Mouse (Mus musculus) left cerebral cortex, adult 2 months (tissue): Measurements from ENCODE around the gene Lrrc10b. TPM values are rescaled to one million over a fixed set of nuclear protein-coding genes. Genes with fewer than 3 reads are reported as not detected.

Experiments used
- DNase-seq, 2 experiments: peaks; one replicate each; pipeline ENCODE4 v3.0.0; 2021 to 2022; ENCODE audit warnings: low spot score in 2 of 2, mixed read lengths in 1 of 2; ENCODE audit errors: extremely low spot score in 1 of 2
- H3K27ac ChIP-seq: fragments of 200-600 bp; 2 replicates; pipeline ENCODE4 v1.8.1; 2022
- H3K4me3 ChIP-seq: fragments of 200-600 bp; 2 replicates; pipeline ENCODE4 v1.8.1; 2022
- CTCF ChIP-seq: fragments of 200-600 bp; IDR thresholded peaks from 2 replicates; pipeline ENCODE4 v1.8.1; 2022; ENCODE audit warnings: antibody characterized with exemption, mild to moderate bottlenecking, moderate library complexity
- intact Hi-C: fragments of 180-260 bp; cut with DNase I; formaldehyde crosslinking; loops from one replicate; pipeline ENCODE4 v1.15.1; 2025
- total RNA-seq, 2 experiments: library from RNA; stranded (reverse); gene quantifications; 2 replicates each; pipeline ENCODE4 v1.2.3; 2021

Lrrc10b gene
- total RNA-seq, 2 experiments from 2014 or later = 6.9 to 15.8 TPM

GRCm38 (mm10) chr19:10421986-10422976 lies 35.0 kb downstream of the Lrrc10b start:
- TF ChIP-seq CTCF = no peak
- intact Hi-C loops = no loop called here
- Histone ChIP-seq H3K4me3 (no peak overlapping the region), H3K27ac (no peak overlapping the region)
- DNase-seq = no peak

GRCm38 (mm10) chr19:10417436-10417835 lies 39.8 kb downstream of the Lrrc10b start:
- DNase-seq = peak in 1 of 2 experiments; percentile 85
- intact Hi-C loops = no loop called here
- no peak for TF ChIP-seq CTCF
- Histone ChIP-seq H3K4me3 (no peak overlapping the region), H3K27ac (peak overlapping the region; percentile 75)

- intact Hi-C loops = no loop called here
- H3K4me3 ChIP-seq = no peak overlapping the region
- TF ChIP-seq CTCF = no peak
- H3K27ac ChIP-seq = peak overlapping the region; percentile 75
- DNase-seq = no peak
These were observed 40.4 kb downstream of the Lrrc10b start for GRCm38 (mm10) chr19:10416889-10417288.

GRCm38 (mm10) chr19:10415508-10415907 lies 41.8 kb downstream of the Lrrc10b start:
- TF ChIP-seq CTCF = no peak
- Histone ChIP-seq H3K27ac (no peak overlapping the region), H3K4me3 (no peak overlapping the region)
- DNase-seq = no peak
- intact Hi-C loops = no loop called here

- intact Hi-C loops = no loop called here
- DNase-seq = no peak
- no peak for TF ChIP-seq CTCF
- H3K27ac ChIP-seq = no peak overlapping the region
- no peak overlapping the region for H3K4me3 ChIP-seq
These were observed 43.5 kb downstream of the Lrrc10b start for GRCm38 (mm10) chr19:10413701-10414242.

Other genes starting within 250 kb of the Lrrc10b start
- 10 to 100 TPM; 14.0 to 15.3 TPM for gene Myrf, start 216.7 kb downstream of the Lrrc10b start, total RNA-seq
- gene Dagla, start 152.6 kb downstream of the Lrrc10b start, total RNA-seq = 10 to 100 TPM; 93.7 to 95.4 TPM
- gene Syt7, start 68.4 kb downstream of the Lrrc10b start, total RNA-seq = 100 to 1,000 TPM; 326 to 329 TPM
- 1 to 10 TPM in 1 of 2 experiments, under 1 TPM in 1; 0.61 to 1.3 TPM for gene Ppp1r32, start 25.5 kb upstream of the Lrrc10b start, total RNA-seq
- 10 to 100 TPM; 77.4 to 82.5 TPM for gene Cpsf7, start 67.8 kb upstream of the Lrrc10b start, total RNA-seq
- gene Sdhaf2, start 68.7 kb upstream of the Lrrc10b start, total RNA-seq = 10 to 100 TPM; 52.2 to 56.1 TPM
- gene Tmem216, start 98.8 kb upstream of the Lrrc10b start, total RNA-seq = 10 to 100 TPM; 12.3 to 12.7 TPM
- 10 to 100 TPM; 12.7 to 12.8 TPM for gene Cyb561a3, start 119.7 kb upstream of the Lrrc10b start, total RNA-seq
- gene Tmem138, start 119.9 kb upstream of the Lrrc10b start, total RNA-seq = 10 to 100 TPM; 12.2 to 13.8 TPM
- gene Ddb1, start 147.9 kb upstream of the Lrrc10b start, total RNA-seq = 100 to 1,000 TPM; 191 to 206 TPM
- 10 to 100 TPM; 16.6 to 17.7 TPM for gene Tkfc, start 148.2 kb upstream of the Lrrc10b start, total RNA-seq
- gene Vwce, start 176.7 kb upstream of the Lrrc10b start, total RNA-seq = under 1 TPM; 0.43 to 0.65 TPM
- not detected for gene Pga5, start 220.6 kb upstream of the Lrrc10b start, total RNA-seq
- gene Vps37c, start 231.3 kb upstream of the Lrrc10b start, total RNA-seq = 10 to 100 TPM; 21.6 to 24.4 TPM